8 mouse cellular contexts compared by ENCODE assay signal in genomic region chr3:34795103-34795983, GRCm38 (mm10).
A peak's percentile ranks its signal among the peaks of the same experiment; 100 is the strongest.
DNase-seq lines count a peak whose midpoint lies in the region; ATAC-seq and TF ChIP-seq lines count a peak whose summit lies in the region.

No protein-coding gene starts in this region.

- peak overlapping the region; percentile 32 for H3K9ac ChIP-seq in embryonic facial prominence, embryonic 14.5 days (ENCODE audit: low read depth, low read length)
- no peak overlapping the region for H3K9ac ChIP-seq in hindbrain, embryonic 14.5 days
- H3K9ac ChIP-seq in stomach, embryonic 16.5 days (ENCODE audit: low read length), result peak overlapping the region; percentile 15

- H3K4me3 ChIP-seq in embryonic facial prominence, embryonic 14.5 days (ENCODE audit: low read depth, low read length), result peak overlapping the region; percentile 37
- peak overlapping the region; percentile 5 for H3K4me3 ChIP-seq in hindbrain, embryonic 14.5 days (replicated peaks; ENCODE audit: low read length)
- peak overlapping the region; percentile 44 for H3K4me3 ChIP-seq in stomach, embryonic 16.5 days (replicated peaks; ENCODE audit: low read length)
- H3K4me3 ChIP-seq in thymus, adult 2 months (ENCODE audit: control insufficient read depth, insufficient read depth, low read length), result no peak overlapping the region

- no peak for TF ChIP-seq POLR2A in thymus, adult 2 months (IDR thresholded peaks at IDR 0.05; ENCODE audit: control insufficient read depth, extremely low read depth, insufficient read depth, low read length, poor library complexity)

- intact Hi-C loops in left cerebral cortex, postnatal 4 days (cut with DNase I), result no loop called here

- TF ChIP-seq CTCF in thymus, adult 2 months (IDR thresholded peaks at IDR 0.05; ENCODE audit: borderline replicate concordance, control insufficient read depth, extremely low read depth, insufficient read depth, low read length, poor library complexity), result no peak

- H3K36me3 ChIP-seq in embryonic facial prominence, embryonic 14.5 days (ENCODE audit: control insufficient read depth, insufficient read depth, low read length), result no peaks in the 10 kb centered on the region
- no peaks in the 10 kb centered on the region for H3K36me3 ChIP-seq in hindbrain, embryonic 14.5 days (replicated peaks; ENCODE audit: control insufficient read depth, insufficient read depth)
- no peaks in the 10 kb centered on the region for H3K36me3 ChIP-seq in stomach, embryonic 16.5 days (ENCODE audit: control insufficient read depth, insufficient read depth, low read length)
- H3K36me3 ChIP-seq in thymus, adult 2 months (ENCODE audit: control insufficient read depth, insufficient read depth, low read length), result no peaks in the 10 kb centered on the region

- no peaks in the 10 kb centered on the region; the same call in 1 of the 2 replicates for H3K27me3 ChIP-seq in embryonic facial prominence, embryonic 14.5 days (replicated peaks; ENCODE audit: control insufficient read depth, insufficient read depth, low read length)
- H3K27me3 ChIP-seq in hindbrain, embryonic 14.5 days (ENCODE audit: control insufficient read depth, insufficient read depth, low read length), result no peaks in the 10 kb centered on the region
- no peaks in the 10 kb centered on the region for H3K27me3 ChIP-seq in stomach, embryonic 16.5 days (ENCODE audit: control insufficient read depth, insufficient read depth, low read length)
- H3K27me3 ChIP-seq in thymus, adult 2 months (ENCODE audit: control insufficient read depth, insufficient read depth, low read length), result no peaks in the 10 kb centered on the region

- peak; percentile 95 for ATAC-seq in embryonic facial prominence, embryonic 14.5 days (ENCODE audit: low read depth)
- ATAC-seq in hindbrain, embryonic 14.5 days (ENCODE audit: low FRiP score), result peak; percentile 71; the same call in 1 of the 2 replicates
- ATAC-seq in stomach, embryonic 16.5 days (ENCODE audit: insufficient read depth, low FRiP score), result peak; percentile 90
- no peak for ATAC-seq in megakaryocyte, adult 5-6 weeks (ENCODE audit: poor library complexity, severe bottlenecking)

- H3K27ac ChIP-seq in embryonic facial prominence, embryonic 14.5 days (replicated peaks; ENCODE audit: low read depth, low read length), result no peak overlapping the region
- H3K27ac ChIP-seq in hindbrain, embryonic 14.5 days, result no peak overlapping the region
- 0 out of 2 replicates have a peak overlapping the region, but pooled peaks have one; percentile 5 for H3K27ac ChIP-seq in stomach, embryonic 16.5 days (ENCODE audit: low read length)
- no peak overlapping the region for H3K27ac ChIP-seq in thymus, adult 2 months (ENCODE audit: control insufficient read depth, insufficient read depth, low read length)

- 16% methylated on average over 23 of the region's 23 CpGs for WGBS in embryonic facial prominence, embryonic 14.5 days
- 22% methylated on average over 23 of the region's 23 CpGs for WGBS in hindbrain, embryonic 14.5 days
- WGBS in stomach, embryonic 16.5 days, result 8% methylated on average over 23 of the region's 23 CpGs
- 38% methylated on average over 23 of the region's 23 CpGs for WGBS in thymus, adult 2 months

- peak; percentile 37 for DNase-seq in left cerebral cortex, postnatal 4 days
- no peak for DNase-seq in left cerebral cortex, adult 8-10 months (ENCODE audit: low spot score in 2 of 2)
- peak; percentile 93 for DNase-seq in embryonic facial prominence, embryonic 14.5 days (ENCODE audit: low spot score)
- peak; percentile 40 for DNase-seq in hindbrain, embryonic 14.5 days (ENCODE audit: low spot score)
- peak; percentile 2 for DNase-seq in lung, postnatal 25 days (ENCODE audit: low spot score)
- DNase-seq in thymus, adult 2 months, result no peak

- H3K9me3 ChIP-seq in embryonic facial prominence, embryonic 14.5 days (ENCODE audit: control insufficient read depth, low read length), result no peaks in the 10 kb centered on the region
- H3K9me3 ChIP-seq in hindbrain, embryonic 14.5 days (ENCODE audit: control insufficient read depth, low read length), result no peaks in the 10 kb centered on the region
- H3K9me3 ChIP-seq in stomach, embryonic 16.5 days (replicated peaks; ENCODE audit: control insufficient read depth, low read length), result no peaks in the 10 kb centered on the region

- H3K4me1 ChIP-seq in embryonic facial prominence, embryonic 14.5 days (ENCODE audit: control insufficient read depth, insufficient read depth, low read length), result peaks cover 6% of the 10 kb centered on the region; the same call in 1 of the 2 replicates
- H3K4me1 ChIP-seq in hindbrain, embryonic 14.5 days (replicated peaks; ENCODE audit: control insufficient read depth, insufficient read depth, low read length), result 0 out of 2 replicates have a peak, but pooled peaks cover 3% of the 10 kb centered on the region
- peaks cover 6% of the 10 kb centered on the region; the same call in 1 of the 2 replicates for H3K4me1 ChIP-seq in stomach, embryonic 16.5 days (ENCODE audit: control insufficient read depth, insufficient read depth, low read length)
- no peaks in the 10 kb centered on the region for H3K4me1 ChIP-seq in thymus, adult 2 months (replicated peaks; ENCODE audit: control insufficient read depth, insufficient read depth, low read length)

- H3K4me2 ChIP-seq in embryonic facial prominence, embryonic 14.5 days (ENCODE audit: low read depth, low read length), result peak overlapping the region; percentile 65
- peak overlapping the region; percentile 43 for H3K4me2 ChIP-seq in hindbrain, embryonic 14.5 days (replicated peaks)
- H3K4me2 ChIP-seq in stomach, embryonic 16.5 days (ENCODE audit: low read depth, low read length), result peak overlapping the region; percentile 62

Comparison
In these comparisons a context has a peak if more than half of its experiments do, and no peak if none do; other contexts are left out.
1. DNase-seq: peak in left cerebral cortex, postnatal 4 days (single experiment), embryonic facial prominence, embryonic 14.5 days (single experiment), hindbrain, embryonic 14.5 days (single experiment) and lung, postnatal 25 days (single experiment); none in left cerebral cortex, adult 8-10 months (0 of 2) and thymus, adult 2 months (single experiment).
2. Peak in every context shown above with its lines, with median percentiles within 50 percentile points of each other: H3K4me2 ChIP-seq.